Mouse (Mus musculus) large intestine, adult 2 months (tissue): ENCODE measurements around the gene Sap18. TPM values are rescaled to one million over a fixed set of nuclear protein-coding genes. Genes with fewer than 3 reads are reported as not detected.
"Not testable (repeated sequence)": the region's sequence is repeated elsewhere in the genome, so short reads cannot be mapped to it uniquely, and the experiment has no call there.

Experiments
- DNase-seq: peaks from one replicate; pipeline ENCODE4 v3.0.0-alpha.2; 2012; ENCODE audit warnings: low read depth, low spot score
- WGBS: fragments of 180-500 bp; shearing (Covaris S2); methylation state at CpG from one replicate; pipeline ENCODE4 v1.1.7; 2018; 5-methylcytosine and 5-hydroxymethylcytosine counted together
- polyA plus RNA-seq: library from polyadenylated mRNA; depleted of rRNA; stranded (reverse); fragments of >200 nt; gene quantifications from 2 replicates; pipeline ENCODE4 v1.2.3, GENCODE M21; 2012; rRNA removed

The Sap18 gene
- polyA plus RNA-seq, 1 experiment, result 3.3 TPM

DNA sequence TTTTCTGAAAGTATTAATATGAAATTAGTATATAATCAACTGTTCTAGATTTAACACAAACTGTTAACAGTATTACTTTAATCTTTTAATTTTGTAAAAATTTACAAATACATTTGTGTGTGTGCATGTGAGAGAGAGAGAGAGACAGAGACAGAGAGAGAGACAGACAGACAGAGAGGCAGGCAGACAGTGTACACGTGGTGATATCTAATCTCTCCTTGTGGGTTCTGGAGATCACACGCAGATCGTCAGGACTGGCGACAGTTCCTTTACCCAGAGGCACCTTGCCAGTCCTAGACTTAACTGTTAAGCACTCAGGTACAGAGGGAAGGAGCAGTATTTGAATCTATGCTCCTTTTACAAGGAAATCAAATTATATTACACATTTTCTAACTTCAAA is 22.9 kb downstream of the Sap18 start:
- DNase-seq, result no peak
- 75% methylated on average over 4 of the region's 4 CpGs for WGBS

DNA sequence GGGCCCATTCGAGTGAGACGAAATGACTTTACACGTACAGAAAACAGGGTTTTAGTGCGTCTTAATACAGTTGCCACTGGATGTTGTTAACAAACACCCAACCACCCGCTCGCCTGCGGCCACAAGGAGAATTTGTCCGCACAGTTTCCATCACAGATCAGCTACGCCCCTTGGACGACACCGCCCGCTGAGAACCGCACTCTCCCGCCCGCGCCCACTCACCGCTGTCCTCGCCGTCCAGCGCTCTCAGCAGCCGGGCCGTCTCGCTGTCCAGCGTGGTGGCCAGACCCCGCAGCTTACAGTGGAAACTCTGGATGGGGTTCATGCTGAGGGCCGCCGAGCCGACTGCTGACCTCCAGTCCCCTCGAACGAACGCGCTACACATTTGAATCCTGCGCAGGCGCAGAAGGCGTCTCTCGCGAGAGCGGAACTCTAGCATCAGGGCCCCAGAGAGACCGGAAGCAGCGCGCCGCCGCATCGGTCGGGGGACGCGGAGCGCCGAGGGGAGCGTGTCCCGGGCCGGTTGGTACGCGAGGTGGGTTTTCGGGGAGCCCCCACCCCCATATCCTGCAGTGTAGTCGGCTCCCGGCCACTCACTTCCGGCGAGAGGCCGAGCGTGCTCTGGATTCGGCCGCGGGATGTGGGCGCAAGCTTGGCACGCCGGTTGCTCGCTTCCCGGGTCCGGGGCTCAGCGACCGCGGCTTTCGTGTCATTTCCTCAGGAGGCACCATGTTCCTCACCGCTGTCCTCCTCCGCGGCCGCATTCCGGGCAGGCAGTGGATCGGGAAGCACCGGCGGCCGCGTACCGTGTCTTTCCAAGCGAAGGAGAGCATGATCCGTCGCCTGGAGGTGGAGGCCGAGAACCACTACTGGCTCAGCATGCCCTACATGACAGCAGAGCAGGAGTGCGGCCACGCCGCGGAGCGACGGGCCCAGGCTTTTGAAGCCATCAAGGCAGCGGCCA is 28.1 kb downstream of the Sap18 start, which contains the start of the genes Ska3 and Mrpl57:
Ska3 (minus strand) TSS at position 398 of the 964 bp plus-strand sequence.
Mrpl57 (plus strand) TSS at position 447 of the 964 bp plus-strand sequence.
- WGBS, result under 1% methylated on average over 96 of the region's 96 CpGs
- peak; percentile 79 for DNase-seq

DNA sequence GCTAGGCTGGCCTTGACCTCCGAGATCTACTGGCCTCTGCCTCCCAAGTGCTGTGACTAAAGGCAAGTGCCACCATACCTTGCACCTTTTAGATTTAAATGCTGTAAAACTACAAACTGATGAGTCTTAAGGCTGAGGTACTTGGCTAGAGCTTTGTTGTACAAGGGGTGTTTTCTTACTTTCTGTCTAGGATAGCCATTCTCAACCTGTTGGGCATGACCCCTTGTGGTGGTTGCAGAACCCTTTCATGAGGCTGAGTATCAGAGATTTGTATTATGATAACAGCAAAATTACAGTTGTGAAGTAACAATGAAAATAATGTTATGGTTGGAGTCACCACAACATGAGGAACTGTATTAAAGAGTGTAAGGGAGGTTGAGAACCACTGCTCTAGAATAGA is 29.3 kb downstream of the Sap18 start:
- WGBS, result 29% methylated on average over 1 of the region's 1 CpGs
- no peak for DNase-seq

DNA sequence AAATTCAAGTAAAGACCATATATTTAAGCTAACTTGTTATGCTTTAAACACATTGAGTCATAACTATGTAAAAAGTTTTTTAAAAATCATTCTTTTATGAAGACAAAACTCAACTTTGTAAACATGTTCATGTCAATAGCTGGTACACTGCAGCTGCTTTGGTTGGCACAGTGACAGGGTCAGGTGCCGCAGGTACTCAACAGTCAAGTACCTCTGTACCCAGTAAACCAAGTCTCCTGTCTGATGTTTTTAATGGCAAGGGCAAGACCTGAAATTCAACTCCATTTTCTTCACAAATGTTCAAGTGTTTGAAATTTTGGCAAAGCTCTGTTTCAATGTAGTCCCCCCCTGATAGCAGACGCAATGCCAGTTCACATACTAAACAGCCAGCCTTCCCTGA is 35.5 kb downstream of the Sap18 start:
- 76% methylated on average over 2 of the region's 2 CpGs for WGBS
- no peak for DNase-seq

DNA sequence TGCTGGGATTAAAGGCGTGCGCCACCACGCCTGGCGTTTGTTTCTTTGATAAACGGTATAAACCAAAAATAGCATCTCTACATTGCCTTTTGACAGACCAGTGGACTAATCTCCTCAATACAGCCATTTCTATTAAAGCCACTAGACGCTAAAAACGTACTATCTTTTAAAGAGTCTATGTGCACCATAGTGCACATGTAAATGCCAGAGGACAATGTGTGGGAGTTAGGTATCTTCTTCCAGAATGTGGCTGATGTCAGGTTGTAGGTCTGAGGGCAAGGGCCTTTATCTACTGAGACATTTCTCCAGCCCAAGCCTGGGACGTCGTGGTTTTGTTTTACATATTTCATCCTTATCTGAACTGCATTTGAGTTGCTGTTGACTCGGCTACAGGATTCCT is 37.2 kb downstream of the Sap18 start:
- 90% methylated on average over 10 of the region's 10 CpGs for WGBS
- no peak for DNase-seq

DNA sequence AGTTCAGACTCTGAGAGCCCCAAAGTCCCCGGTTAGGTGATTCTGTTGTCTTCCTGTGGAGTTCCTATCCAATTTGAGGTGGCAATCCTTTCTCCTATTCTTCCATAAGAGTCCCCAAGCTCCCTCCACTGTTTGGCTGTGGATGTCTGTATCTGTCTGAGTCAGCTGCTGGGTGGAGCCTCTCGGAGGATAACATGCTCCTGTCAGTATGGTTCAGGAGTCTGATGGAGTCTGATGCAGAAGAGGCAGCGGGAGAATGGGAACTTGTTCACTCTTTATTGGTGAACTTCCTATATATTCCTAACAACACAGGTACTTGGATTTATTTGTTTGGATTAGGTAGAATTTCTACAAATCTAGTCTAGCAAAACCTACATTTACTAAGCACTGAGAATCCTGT is 46.6 kb downstream of the Sap18 start:
- no peak for DNase-seq
- WGBS, result 92% methylated on average over 3 of the region's 3 CpGs

DNA sequence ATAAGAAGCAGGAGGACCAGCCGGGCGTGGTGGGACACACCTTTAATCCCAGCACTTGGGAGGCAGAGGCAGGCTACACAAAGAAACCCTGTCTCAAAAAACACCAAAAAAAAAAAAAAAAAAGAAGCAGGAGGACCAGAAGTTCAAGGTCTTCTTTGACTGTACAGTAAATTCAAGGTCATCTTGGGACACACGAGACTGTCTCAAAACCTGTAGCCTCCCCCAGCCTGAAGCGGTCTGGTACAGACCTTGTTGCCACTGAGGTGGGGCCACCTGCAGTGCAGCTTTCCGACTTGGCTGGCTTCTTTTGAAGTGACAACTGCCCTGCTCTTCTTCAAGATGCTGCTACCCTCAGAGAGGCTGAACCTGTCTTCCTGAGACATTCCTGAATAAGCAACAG is 50.1 kb downstream of the Sap18 start:
- 71% methylated on average over 5 of the region's 5 CpGs for WGBS
- DNase-seq, result not testable (repeated sequence)

DNA sequence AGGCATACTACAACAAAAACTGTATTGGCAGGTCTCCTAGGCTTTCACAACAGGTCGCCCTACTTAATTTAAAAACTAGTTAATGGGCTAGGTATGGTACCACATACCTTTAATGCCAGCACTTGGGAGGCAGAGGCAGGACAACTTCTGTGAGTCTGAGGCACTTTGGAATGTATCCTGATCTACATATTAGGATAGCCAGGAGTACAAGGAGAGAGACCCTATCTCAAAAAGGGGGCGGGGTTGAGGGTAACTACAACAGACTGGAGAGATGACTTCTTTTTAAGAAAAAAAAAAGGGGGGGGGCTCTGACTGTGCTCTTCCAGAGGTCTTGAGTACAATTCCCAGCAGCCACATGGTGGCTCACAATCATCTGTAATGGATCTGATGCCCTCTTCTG is 50.7 kb downstream of the Sap18 start:
- 96% methylated on average over 2 of the region's 2 CpGs for WGBS
- no peak for DNase-seq

DNA sequence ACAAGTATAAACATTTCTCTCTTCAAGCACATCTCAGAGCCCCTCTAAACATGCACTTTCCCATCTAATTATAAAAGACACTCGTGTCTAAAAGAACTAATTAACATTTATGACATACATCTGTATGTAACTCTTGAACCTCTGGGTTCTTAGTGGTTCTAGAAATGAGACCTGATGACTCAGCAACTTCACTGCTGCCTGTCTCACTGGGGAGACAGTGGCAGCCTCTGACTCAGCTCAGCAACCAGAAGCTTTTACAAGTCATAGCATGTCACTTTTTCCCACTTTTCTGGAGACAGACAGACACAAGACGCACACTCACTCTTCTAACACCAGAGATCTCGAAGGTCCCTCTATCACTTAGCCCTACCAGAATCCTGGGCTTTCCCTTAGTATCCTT is 52.4 kb downstream of the Sap18 start:
- no peak for DNase-seq

DNA sequence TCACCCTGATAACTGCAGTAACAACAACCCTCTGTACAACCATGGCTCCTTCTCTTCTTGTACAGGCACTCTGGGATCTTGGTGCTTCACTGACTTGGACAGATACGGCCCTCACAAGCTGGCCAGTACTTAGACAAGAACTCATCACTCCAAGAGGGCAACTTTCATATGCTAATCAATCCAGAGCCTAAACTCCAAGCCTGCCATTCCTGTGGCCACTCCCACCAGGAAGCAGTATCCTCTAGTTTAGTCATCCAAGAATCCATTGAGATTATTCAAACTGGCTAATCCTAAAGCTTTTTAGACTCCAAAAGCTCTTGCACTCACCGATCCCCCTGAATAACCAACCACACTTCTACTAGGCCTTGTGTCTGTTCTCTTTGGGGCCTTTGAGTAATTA is 55.0 kb downstream of the Sap18 start:
- 87% methylated on average over 2 of the region's 2 CpGs for WGBS
- DNase-seq, result no peak

More for the DNA sequence above, 52.4 kb downstream of the Sap18 start:
- WGBS, result 69% methylated on average over 3 of the region's 3 CpGs

DNA sequence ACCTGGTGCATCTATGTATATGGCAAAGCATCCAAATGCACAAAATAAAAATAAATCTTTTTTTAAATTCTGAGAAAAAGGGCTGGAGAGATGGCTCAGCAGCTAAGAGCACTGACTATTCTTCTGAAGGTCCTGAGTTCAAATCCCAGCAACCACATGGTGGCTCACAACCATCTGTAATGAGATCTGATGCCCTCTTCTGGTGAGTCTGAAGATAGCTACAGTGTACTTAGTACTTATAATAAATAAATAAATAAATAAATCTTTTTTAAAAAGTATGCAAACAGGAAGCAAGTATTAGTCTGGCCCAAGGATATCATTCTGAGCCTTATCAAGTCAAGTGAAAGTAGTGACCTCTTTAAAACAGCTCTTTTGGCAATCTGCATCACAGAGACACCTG is 58.1 kb downstream of the Sap18 start:
- not testable (repeated sequence) for DNase-seq

Other genes starting within 250 kb of the Sap18 start
- 15.8 and 19.3 TPM in 2 replicates for gene Eef1akmt1, start 226.6 kb upstream of the Sap18 start, polyA plus RNA-seq
- 2.1 and 3.2 TPM in 2 replicates for gene Xpo4, start 132.8 kb upstream of the Sap18 start, polyA plus RNA-seq
- not detected in 2 replicates for gene Gm49361, start 52.1 kb upstream of the Sap18 start, polyA plus RNA-seq
- gene Lats2, start 39.8 kb upstream of the Sap18 start, polyA plus RNA-seq, result 6.5 and 11.5 TPM in 2 replicates
- 2.5 TPM in 2 replicates for gene Ska3, start 28.0 kb downstream of the Sap18 start, polyA plus RNA-seq
- gene Mrpl57, start 28.1 kb downstream of the Sap18 start, polyA plus RNA-seq, result 73.3 and 78.2 TPM in 2 replicates
- gene Zdhhc20, start 92.1 kb downstream of the Sap18 start, polyA plus RNA-seq, result 5.2 and 7.3 TPM in 2 replicates
- 19.2 and 30.1 TPM in 2 replicates for gene Micu2, start 201.1 kb downstream of the Sap18 start, polyA plus RNA-seq